Mouse (Mus musculus) testis, adult 2 months (tissue): ENCODE data around the gene Il25. TPM values are rescaled to one million over a fixed set of nuclear protein-coding genes. Genes with fewer than 3 reads are reported as not detected.
A peak's percentile ranks its signal among the peaks of the same experiment; 100 is the strongest.

Experiments used
- H3K27ac ChIP-seq: fragments of 200-500 bp; 2 replicates; pipeline ENCODE4 v1.5.1; 2012; ENCODE audit warnings: low read depth, low read length; ENCODE audit not compliant: control insufficient read depth, insufficient read depth
- H3K27me3 ChIP-seq: fragments of 200-500 bp; 2 replicates; pipeline ENCODE4 v1.6.1; 2012; ENCODE audit warnings: mild to moderate bottlenecking, low read length, moderate library complexity; ENCODE audit not compliant: control insufficient read depth, insufficient read depth
- H3K36me3 ChIP-seq: fragments of 200-500 bp; 2 replicates; pipeline ENCODE4 v1.6.1; 2012; ENCODE audit warnings: mild to moderate bottlenecking, low read length; ENCODE audit not compliant: control insufficient read depth, insufficient read depth
- H3K4me1 ChIP-seq: fragments of 200-500 bp; 2 replicates; pipeline ENCODE4 v1.6.1; 2012; ENCODE audit warnings: low read length; ENCODE audit not compliant: control insufficient read depth, insufficient read depth
- H3K4me3 ChIP-seq: fragments of 200-500 bp; 2 replicates; pipeline ENCODE4 v1.5.1; 2012; ENCODE audit warnings: low read depth, mild to moderate bottlenecking, low read length, moderate library complexity, mixed read lengths; ENCODE audit not compliant: control insufficient read depth
- CTCF ChIP-seq: fragments of 200-500 bp; IDR thresholded peaks from 2 replicates; pipeline ENCODE4 v1.5.1; 2012; ENCODE audit warnings: low read depth, mild to moderate bottlenecking, inconsistent platforms, low read length, moderate library complexity; ENCODE audit not compliant: control insufficient read depth, insufficient read depth, insufficient replicate concordance
- POLR2A ChIP-seq: fragments of 200-500 bp; IDR thresholded peaks from 2 replicates; pipeline ENCODE4 v1.6.1; 2012; ENCODE audit warnings: low read depth, mild to moderate bottlenecking, inconsistent platforms, low read length, moderate library complexity; ENCODE audit not compliant: control insufficient read depth
- polyA plus RNA-seq: library from polyadenylated mRNA; depleted of rRNA; stranded (reverse); fragments of >200 nt; gene quantifications from 2 replicates; pipeline ENCODE4 v1.2.3, GENCODE M21; 2012

Il25 gene
- polyA plus RNA-seq, 1 experiment = not detected

GRCm38 (mm10) chr14:54913343-54913742 lies 19.2 kb upstream of the Il25 start:
- Histone ChIP-seq H3K36me3 (no peaks in the 10 kb centered on the region), H3K27me3 (no peaks in the 10 kb centered on the region), H3K27ac (no peak overlapping the region), H3K4me3 (peak overlapping the region; percentile 64), H3K4me1 (peaks cover 3% of the 10 kb centered on the region)
- no peak for TF ChIP-seq POLR2A
- TF ChIP-seq CTCF = no peak

- Histone ChIP-seq H3K27me3 (no peaks in the 10 kb centered on the region), H3K27ac (no peak overlapping the region), H3K36me3 (no peaks in the 10 kb centered on the region), H3K4me3 (no peak overlapping the region), H3K4me1 (no peaks in the 10 kb centered on the region)
- no peak for TF ChIP-seq POLR2A
- no peak for TF ChIP-seq CTCF
These were observed 12.3 kb upstream of the Il25 start for GRCm38 (mm10) chr14:54920076-54920685.

- TF ChIP-seq POLR2A = no peak
- TF ChIP-seq CTCF = no peak
- no peaks in the 10 kb centered on the region for H3K27me3 ChIP-seq
- H3K36me3 ChIP-seq = no peaks in the 10 kb centered on the region
These were observed 7.7 kb upstream of the Il25 start for GRCm38 (mm10) chr14:54924641-54925348.

GRCm38 (mm10) chr14:54925349-54926342 lies 6.8 kb upstream of the Il25 start, which contains the start of gene Efs:
Gene Efs (minus strand): TSS chr14:54926126.
- Histone ChIP-seq H3K4me1 (peaks cover 14% of the 10 kb centered on the region), H3K27me3 (no peaks in the 10 kb centered on the region), H3K4me3 (peak within 1 kb of the TSS; percentile 75), H3K27ac (peak within 1 kb of the TSS; percentile 27), H3K36me3 (no peaks in the 10 kb centered on the region)
- no peak for TF ChIP-seq CTCF
- TF ChIP-seq POLR2A = no peak

More at GRCm38 (mm10) chr14:54924641-54925348, 7.7 kb upstream of the Il25 start:
- Histone ChIP-seq H3K27ac (no peak overlapping the region; the same call in 1 of the 2 replicates), H3K4me3 (no peak overlapping the region), H3K4me1 (peaks cover 14% of the 10 kb centered on the region)

- peaks cover 14% of the 10 kb centered on the region for H3K4me1 ChIP-seq
- peak overlapping the region; percentile 27; the same call in 1 of the 2 replicates for H3K27ac ChIP-seq
- H3K27me3 ChIP-seq = no peaks in the 10 kb centered on the region
- TF ChIP-seq POLR2A = no peak
- TF ChIP-seq CTCF = no peak
- no peaks in the 10 kb centered on the region for H3K36me3 ChIP-seq
- peak overlapping the region; percentile 75 for H3K4me3 ChIP-seq
These were observed 5.9 kb upstream of the Il25 start for GRCm38 (mm10) chr14:54926401-54927158.

GRCm38 (mm10) chr14:54927296-54927695 lies 5.2 kb upstream of the Il25 start:
- TF ChIP-seq CTCF = no peak
- TF ChIP-seq POLR2A = no peak
- no peak overlapping the region for H3K4me3 ChIP-seq
- H3K27me3 ChIP-seq = no peaks in the 10 kb centered on the region
- H3K36me3 ChIP-seq = no peaks in the 10 kb centered on the region
- peaks cover 14% of the 10 kb centered on the region for H3K4me1 ChIP-seq
- H3K27ac ChIP-seq = no peak overlapping the region
